Mouse (Mus musculus) CH12.LX (cell line): Measurements from ENCODE around the gene E2f2.

Experiments used
- CTCF ChIP-seq, 2 experiments: IDR thresholded peaks in 1 of 2; conservative IDR thresholded peaks in 1 of 2; 2 replicates each; pipeline ENCODE4 v1.5.1; 2011 to 2012; ENCODE audit warnings: low read depth in 2 of 2, low read length in 2 of 2, improper control_type of control experiment in 1 of 2, inconsistent platforms in 1 of 2, mild to moderate bottlenecking in 1 of 2, moderate library complexity in 1 of 2
- MAZ ChIP-seq: IDR thresholded peaks from 2 replicates; pipeline ENCODE4 v1.6.1; 2012; ENCODE audit warnings: low read depth, mild to moderate bottlenecking, inconsistent platforms, low read length, improper control_type of control experiment, moderate library complexity
- SMC3 ChIP-seq: IDR thresholded peaks from 2 replicates; pipeline ENCODE4 v1.6.1; 2011; ENCODE audit warnings: low read depth, low read length, improper control_type of control experiment
- USF1 ChIP-seq: IDR thresholded peaks from 2 replicates; pipeline ENCODE4 v1.6.1; 2014; ENCODE audit warnings: low read depth, mild to moderate bottlenecking, inconsistent platforms, low read length, improper control_type of control experiment

DNA sequence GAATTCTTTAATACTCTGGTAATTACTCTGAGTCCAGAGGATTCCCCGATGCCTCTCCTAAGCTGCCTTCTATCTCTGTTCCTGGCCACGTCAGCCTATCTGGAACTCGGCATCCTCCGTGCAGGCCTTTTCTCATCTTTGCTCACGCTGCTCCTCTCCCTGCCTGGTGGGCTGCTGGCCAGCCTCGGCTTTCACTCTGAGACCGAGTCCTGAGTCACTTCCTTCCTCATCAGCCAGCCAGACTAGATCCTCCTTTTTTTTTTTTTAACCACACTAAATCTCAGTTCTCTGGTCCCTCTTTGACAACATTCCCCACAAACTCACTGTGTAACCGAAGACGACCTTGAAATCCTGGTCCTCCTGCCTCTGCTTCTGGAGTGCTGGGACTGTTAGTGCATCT lies 13.2 kb downstream of the E2f2 start:
- TF ChIP-seq SMC3, result no peak
- TF ChIP-seq CTCF (conservative IDR thresholded peaks at IDR 0.05 in 1 of 2, IDR thresholded peaks at IDR 0.05 in 1 of 2; ENCODE audit: low read depth in 2 of 2, low read length in 2 of 2), result no peak
- TF ChIP-seq USF1, result no peak
- no peak for TF ChIP-seq MAZ
